In the genomic region with DNA sequence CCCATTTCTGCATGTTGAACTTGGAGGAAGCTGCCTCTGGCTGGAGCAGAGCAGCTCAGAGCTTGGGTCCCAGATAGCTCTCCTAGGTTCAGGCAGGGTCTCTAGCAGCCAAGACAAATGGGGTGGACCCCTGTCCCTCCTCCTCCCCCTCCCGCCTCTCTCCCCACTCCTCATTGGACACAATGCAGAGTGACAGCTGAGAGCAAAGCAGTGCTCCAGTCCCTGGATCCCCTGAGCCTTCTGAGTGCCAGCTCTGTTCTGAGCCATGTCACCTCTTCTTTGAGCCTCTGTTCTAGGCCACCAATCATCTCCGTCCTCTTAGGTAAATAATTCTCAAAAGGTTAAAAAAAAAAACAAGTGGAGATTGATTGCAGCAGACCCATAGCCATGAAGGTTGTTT, we compare ENCODE assay signal across 23 mouse cellular contexts.
"Had no signal": no experiment of that assay in that cellular context is flagged by ENCODE, and none has a peak within 500 bp of the region (broad histone marks: within the 10 kb centered on the region; RNA-seq: fewer than 3 reads in every experiment).

No protein-coding gene starts in this region.

- H3K9ac ChIP-seq: heart, embryonic 13.5 days; heart, embryonic 15.5 days; hindbrain, embryonic 13.5 days; hindbrain, embryonic 15.5 days; limb, embryonic 13.5 days; limb, embryonic 15.5 days; liver, embryonic 12.5 days; liver, embryonic 14.5 days had no signal

- H3K4me2 ChIP-seq: heart, embryonic 11.5 days; heart, embryonic 13.5 days; heart, embryonic 15.5 days; hindbrain, embryonic 13.5 days; hindbrain, embryonic 15.5 days; limb, embryonic 13.5 days; limb, embryonic 15.5 days; liver, embryonic 12.5 days had no signal

- H3K27me3 ChIP-seq: heart, embryonic 13.5 days; heart, embryonic 15.5 days; hindbrain, embryonic 13.5 days; hindbrain, embryonic 15.5 days; limb, embryonic 13.5 days; limb, embryonic 15.5 days; liver, embryonic 12.5 days had no signal

- H3K27ac ChIP-seq: heart, adult 2 months; heart, embryonic 13.5 days; heart, embryonic 15.5 days; hindbrain, embryonic 13.5 days; hindbrain, embryonic 15.5 days; hindbrain, postnatal 0 days; kidney, postnatal 0 days; limb, embryonic 13.5 days; limb, embryonic 15.5 days; liver, embryonic 12.5 days; liver, embryonic 14.5 days had no signal

- ATAC-seq: hindbrain, postnatal 0 days; intestine, embryonic 16.5 days; liver, embryonic 12.5 days had no signal

- H3K4me3 ChIP-seq: heart, adult 2 months; heart, embryonic 13.5 days; heart, embryonic 15.5 days; hindbrain, embryonic 13.5 days; hindbrain, embryonic 15.5 days; limb, embryonic 13.5 days; limb, embryonic 15.5 days; liver, embryonic 12.5 days had no signal

- H3K36me3 ChIP-seq: heart, embryonic 13.5 days; heart, embryonic 15.5 days; hindbrain, embryonic 13.5 days; hindbrain, embryonic 15.5 days; limb, embryonic 13.5 days; limb, embryonic 15.5 days; liver, embryonic 12.5 days had no signal

- H3K9me3 ChIP-seq: heart, embryonic 13.5 days; heart, embryonic 15.5 days; hindbrain, embryonic 13.5 days; hindbrain, embryonic 15.5 days; limb, embryonic 13.5 days; limb, embryonic 15.5 days; liver, embryonic 12.5 days had no signal

- H3K4me1 ChIP-seq: heart, embryonic 13.5 days; heart, embryonic 15.5 days; hindbrain, embryonic 15.5 days; liver, embryonic 12.5 days had no signal

- DNase-seq: gastrocnemius, postnatal 14 days; gastrocnemius, postnatal 36 days; heart, adult 11 months; heart, adult 2 months; heart, postnatal 14 days; heart, postnatal 36 days; kidney, adult 11 months; kidney, adult 2 months; kidney, adult 9 months; layer of hippocampus, adult 9-11 months; layer of hippocampus, postnatal 36 days had no signal
